Mouse (Mus musculus): ENCODE measurements around the gene Supt6. TPM values are rescaled to one million over a fixed set of nuclear protein-coding genes. Genes with fewer than 3 reads are reported as not detected.
A peak's percentile ranks its signal among the peaks of the same experiment; 100 is the strongest.
"Not testable (repeated sequence)": the region's sequence is repeated elsewhere in the genome, so short reads cannot be mapped to it uniquely, and the experiment has no call there.

Supt6 gene
- polyA plus RNA-seq, 2 experiments: 7.4 to 8.4 TPM

DNA sequence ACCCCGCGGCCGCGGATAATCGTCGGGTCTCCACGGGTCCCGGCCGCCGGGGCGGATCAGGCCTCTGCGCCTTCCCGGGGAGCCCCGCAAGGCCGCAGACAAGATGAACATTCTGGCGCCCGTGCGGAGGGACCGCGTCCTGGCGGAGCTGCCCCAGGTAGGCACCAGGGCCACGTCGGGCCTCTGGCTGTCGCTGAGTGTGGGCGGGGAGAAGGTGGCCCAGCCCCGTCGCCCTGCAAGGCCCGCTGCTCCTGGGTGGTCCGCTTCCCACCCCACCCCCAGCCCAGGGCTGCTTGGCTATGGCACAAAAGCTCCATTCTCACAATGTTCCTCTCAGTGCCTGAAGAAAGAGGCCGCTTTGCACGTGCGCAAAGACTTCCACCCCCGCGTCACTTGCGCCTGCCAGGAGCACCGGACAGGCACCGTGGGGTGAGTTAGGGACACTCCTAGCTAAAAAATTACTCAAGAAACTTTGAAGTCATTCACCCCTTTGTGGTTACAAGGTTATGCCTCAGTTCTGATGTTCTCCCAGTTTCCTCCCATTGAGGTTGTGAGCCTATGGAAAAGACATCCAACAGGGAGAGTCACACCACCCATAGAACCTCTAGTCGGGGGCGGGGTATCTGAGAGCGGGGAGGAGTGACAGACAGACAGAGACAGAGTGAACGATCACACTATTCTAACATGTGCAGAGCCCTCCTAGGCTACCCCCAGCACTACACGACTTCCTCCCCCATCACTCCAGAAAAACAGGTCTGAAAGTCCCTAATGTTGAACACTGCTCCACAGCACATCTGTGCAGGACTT lies 56.4 kb downstream of the Supt6 start:
- TF ChIP-seq CTCF (IDR thresholded peaks at IDR 0.05; ENCODE audit: low read depth) (no peak), EP300 (IDR thresholded peaks at IDR 0.05; ENCODE audit: low read depth) (no peak)
- Histone ChIP-seq H3K4me2 (ENCODE audit: low read depth) (peak overlapping the region; percentile 51), H3K27ac (no peak overlapping the region), H3K9ac (replicated peaks) (0 out of 2 replicates have a peak overlapping the region, but pooled peaks have one; percentile 3), H3K4me3 (ENCODE audit: insufficient read depth in 1 of 2, low read depth in 2 of 2, low read length in 2 of 2) (peak overlapping the region; percentile 45 to 50), H3K9me3 (ENCODE audit: control insufficient read depth, low read length) (no peaks in the 10 kb centered on the region), H3K27me3 (ENCODE audit: control insufficient read depth, insufficient read depth, low read length) (peaks cover 49% of the 10 kb centered on the region), H3K36me3 (replicated peaks; ENCODE audit: control insufficient read depth, insufficient read depth, low read depth) (no peaks in the 10 kb centered on the region), H3K4me1 (replicated peaks; ENCODE audit: control insufficient read depth in 2 of 2, insufficient read depth in 2 of 2, low read length in 1 of 2) (no peaks in the 10 kb centered on the region; a peak in 1 of 4 replicates)
- ATAC-seq (ENCODE audit: insufficient read depth): peak; percentile 21; the same call in 1 of the 2 replicates
- 2% methylated on average over 37 of the region's 42 CpGs for WGBS (ENCODE audit: insufficient replicate concordance)
- DNase-seq (ENCODE audit: low read depth in 3 of 3, low spot score in 3 of 3): no peak

GRCm38 (mm10) chr11:78188331-78189233 lies 57.2 kb downstream of the Supt6 start, which contains the start of gene Rab34:
Gene Rab34, plus strand, starts transcription at chr11:78188430.
- Histone ChIP-seq H3K4me2 (ENCODE audit: low read depth) (peak within 1 kb of the TSS; percentile 51), H3K4me3 (ENCODE audit: insufficient read depth in 1 of 2, low read depth in 2 of 2, low read length in 2 of 2) (peak within 1 kb of the TSS; percentile 45 to 50), H3K9me3 (ENCODE audit: control insufficient read depth, low read length) (no peaks in the 10 kb centered on the region), H3K27me3 (ENCODE audit: control insufficient read depth, insufficient read depth, low read length) (peaks cover 49% of the 10 kb centered on the region), H3K36me3 (replicated peaks; ENCODE audit: control insufficient read depth, insufficient read depth, low read depth) (no peaks in the 10 kb centered on the region), H3K4me1 (replicated peaks; ENCODE audit: control insufficient read depth in 2 of 2, insufficient read depth in 2 of 2, low read length in 1 of 2) (peaks cover 0 to 4% of the 10 kb centered on the region in 2 experiments; a peak in 2 of 4 replicates), H3K9ac (replicated peaks) (peak within 1 kb of the TSS; percentile 3; the same call in 1 of the 2 replicates), H3K27ac (no peak within 1 kb of the TSS)
- WGBS (ENCODE audit: insufficient replicate concordance): 3% methylated on average over 79 of the region's 80 CpGs
- DNase-seq (ENCODE audit: low read depth in 3 of 3, low spot score in 3 of 3) (no peak), ATAC-seq (ENCODE audit: insufficient read depth) (peak; percentile 5; the same call in 1 of the 2 replicates)
- TF ChIP-seq EP300 (IDR thresholded peaks at IDR 0.05; ENCODE audit: low read depth) (no peak), CTCF (IDR thresholded peaks at IDR 0.05; ENCODE audit: low read depth) (0 out of 2 replicates have a peak, but pooled peaks have one; percentile 1)

DNA sequence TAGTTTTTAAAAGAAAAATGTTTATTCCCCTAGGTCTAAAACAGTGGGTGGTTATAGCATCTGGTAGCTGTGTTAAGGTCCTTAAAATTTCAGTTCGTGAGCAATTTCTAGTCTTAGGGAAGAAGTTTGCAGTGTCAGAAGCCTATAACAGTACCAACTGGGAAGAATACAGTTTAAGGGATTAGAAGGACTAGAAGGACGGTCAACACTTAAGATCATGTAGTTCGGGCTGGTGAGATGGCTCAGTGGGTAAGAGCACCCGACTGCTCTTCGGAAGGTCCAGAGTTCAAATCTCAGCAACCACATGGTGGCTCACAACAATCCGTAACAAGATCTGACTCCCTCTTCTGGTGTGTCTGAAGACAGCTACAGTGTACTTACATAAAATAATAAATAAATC lies 61.1 kb downstream of the Supt6 start:
- 77% methylated on average over 6 of the region's 6 CpGs for WGBS (ENCODE audit: insufficient replicate concordance)
- peaks cover 29% of the 10 kb centered on the region for H3K36me3 ChIP-seq (replicated peaks; ENCODE audit: control insufficient read depth, insufficient read depth, low read depth)
- H3K4me1 ChIP-seq (replicated peaks; ENCODE audit: control insufficient read depth in 2 of 2, insufficient read depth in 2 of 2, low read length in 1 of 2): peaks cover 13 to 20% of the 10 kb centered on the region in 2 experiments
- not testable (repeated sequence) for H3K9ac ChIP-seq (replicated peaks); DNase-seq (ENCODE audit: low read depth in 3 of 3, low spot score in 3 of 3); H3K4me2 ChIP-seq (ENCODE audit: low read depth); H3K27ac ChIP-seq; ATAC-seq (ENCODE audit: insufficient read depth); H3K4me3 ChIP-seq (ENCODE audit: insufficient read depth in 1 of 2, low read depth in 2 of 2, low read length in 2 of 2); H3K9me3 ChIP-seq (ENCODE audit: control insufficient read depth, low read length)
- peaks cover 32% of the 10 kb centered on the region for H3K27me3 ChIP-seq (ENCODE audit: control insufficient read depth, insufficient read depth, low read length)

GRCm38 (mm10) chr11:78183884-78184514 lies 61.8 kb downstream of the Supt6 start:
- ATAC-seq (ENCODE audit: insufficient read depth) (no peak), DNase-seq (ENCODE audit: low read depth in 3 of 3, low spot score in 3 of 3) (no peak)
- peaks cover 34% of the 10 kb centered on the region for H3K36me3 ChIP-seq (replicated peaks; ENCODE audit: control insufficient read depth, insufficient read depth, low read depth)
- 40% methylated on average over 10 of the region's 10 CpGs for WGBS (ENCODE audit: insufficient replicate concordance)
- peak overlapping the region; percentile 41 to 86; a peak in 3 of 4 replicates for H3K4me3 ChIP-seq (ENCODE audit: insufficient read depth in 1 of 2, low read depth in 2 of 2, low read length in 2 of 2)
- H3K27ac ChIP-seq: no peak overlapping the region
- peak overlapping the region; percentile 99 for H3K4me2 ChIP-seq (ENCODE audit: low read depth)
- H3K27me3 ChIP-seq (ENCODE audit: control insufficient read depth, insufficient read depth, low read length): peaks cover 25% of the 10 kb centered on the region
- H3K9ac ChIP-seq (replicated peaks): peak overlapping the region; percentile 14; the same call in 1 of the 2 replicates
- no peaks in the 10 kb centered on the region for H3K9me3 ChIP-seq (ENCODE audit: control insufficient read depth, low read length)
- TF ChIP-seq CTCF (IDR thresholded peaks at IDR 0.05; ENCODE audit: low read depth) (no peak), EP300 (IDR thresholded peaks at IDR 0.05; ENCODE audit: low read depth) (no peak)
- H3K4me1 ChIP-seq (replicated peaks; ENCODE audit: control insufficient read depth in 2 of 2, insufficient read depth in 2 of 2, low read length in 1 of 2): peaks cover 13 to 21% of the 10 kb centered on the region in 2 experiments

Measured in liver, embryonic 14.5 days (tissue).